Mouse (Mus musculus) liver, postnatal 0 days (tissue): ENCODE measurements around the gene Snx29.

Experiments
- CTCF ChIP-seq: sonication (generic); IDR thresholded peaks from 2 replicates; pipeline ENCODE4 v1.5.1; 2016; ENCODE audit warnings: antibody characterized with exemption, low read depth
- EP300 ChIP-seq: IDR thresholded peaks from 2 replicates; pipeline ENCODE4 v1.6.1; 2016; ENCODE audit warnings: antibody characterized with exemption, low read depth, mild to moderate bottlenecking

DNA sequence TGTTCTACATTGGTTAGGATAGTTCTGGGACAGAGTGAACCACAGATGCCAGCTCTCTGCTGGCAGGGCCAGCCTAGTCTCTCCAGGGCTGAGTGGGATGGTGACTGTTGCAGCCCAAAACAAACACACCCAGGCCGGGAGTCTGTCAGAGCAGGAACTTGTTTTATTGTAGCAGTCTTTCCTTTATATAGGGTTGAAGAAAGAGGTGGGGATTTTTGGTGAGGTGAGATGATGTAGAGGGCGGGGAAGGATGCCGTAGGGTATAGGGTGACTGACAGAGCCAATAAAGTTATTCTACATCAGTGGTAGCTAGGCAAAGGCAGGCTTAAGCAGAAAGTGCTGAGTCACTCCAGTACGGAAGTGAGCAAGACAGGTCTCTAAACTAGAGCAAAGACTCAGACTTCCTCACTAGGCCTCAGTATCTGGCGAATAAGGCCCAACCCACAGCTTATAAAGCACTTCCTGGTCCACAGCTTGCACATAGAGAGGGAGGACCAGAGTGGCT, 133.5 kb downstream of the Snx29 start:
- TF ChIP-seq EP300 (0 out of 2 replicates have a peak, but pooled peaks have one; percentile 18), CTCF (no peak)
